Mouse (Mus musculus): ENCODE results near the gene Tfap4. TPM values are rescaled to one million over a fixed set of nuclear protein-coding genes. Genes with fewer than 3 reads are reported as not detected.
"Not testable (repeated sequence)": the region's sequence is repeated elsewhere in the genome, so short reads cannot be mapped to it uniquely, and the experiment has no call there.

The Tfap4 gene
- polyA plus RNA-seq, 1 experiment from 2014 or later, result 18.9 TPM

- H3K4me2 ChIP-seq, result no peak overlapping the region
Measured at GRCm38 (mm10) chr16:4540064-4540775, 19.4 kb downstream of the Tfap4 start.

GRCm38 (mm10) chr16:4539521-4539920 is 20.1 kb downstream of the Tfap4 start:
- ATAC-seq (ENCODE audit: low FRiP score) (no peak), DNase-seq (ENCODE audit: low spot score, missing footprints) (peak; percentile 86)
- no peak overlapping the region for H3K27ac ChIP-seq (ENCODE audit: low read depth, low read length)
- no peaks in the 10 kb centered on the region for H3K36me3 ChIP-seq (ENCODE audit: control insufficient read depth, insufficient read depth, low read length)
- H3K9me3 ChIP-seq (ENCODE audit: control insufficient read depth, low read length), result no peaks in the 10 kb centered on the region
- 88% methylated on average over 4 of the region's 4 CpGs for WGBS
- H3K4me3 ChIP-seq (ENCODE audit: low read depth, low read length), result no peak overlapping the region
- H3K4me2 ChIP-seq, result no peak overlapping the region
- H3K4me1 ChIP-seq (ENCODE audit: control insufficient read depth, insufficient read depth, low read length), result no peaks in the 10 kb centered on the region
- no peaks in the 10 kb centered on the region for H3K27me3 ChIP-seq (ENCODE audit: control insufficient read depth, insufficient read depth, low read length)
- no peak overlapping the region for H3K9ac ChIP-seq (ENCODE audit: low read length)

More at GRCm38 (mm10) chr16:4540064-4540775, 19.4 kb downstream of the Tfap4 start:
- no peak for ATAC-seq (ENCODE audit: low FRiP score)
- Histone ChIP-seq H3K9ac (ENCODE audit: low read length) (no peak overlapping the region), H3K9me3 (ENCODE audit: control insufficient read depth, low read length) (no peaks in the 10 kb centered on the region), H3K27me3 (ENCODE audit: control insufficient read depth, insufficient read depth, low read length) (no peaks in the 10 kb centered on the region), H3K27ac (ENCODE audit: low read depth, low read length) (no peak overlapping the region), H3K36me3 (ENCODE audit: control insufficient read depth, insufficient read depth, low read length) (no peaks in the 10 kb centered on the region), H3K4me1 (ENCODE audit: control insufficient read depth, insufficient read depth, low read length) (no peaks in the 10 kb centered on the region), H3K4me3 (ENCODE audit: low read depth, low read length) (no peak overlapping the region)
- peak; percentile 90 for DNase-seq (ENCODE audit: low spot score, missing footprints)
- 76% methylated on average over 12 of the region's 12 CpGs for WGBS

GRCm38 (mm10) chr16:4537616-4538358 is 21.9 kb downstream of the Tfap4 start:
- DNase-seq (ENCODE audit: low spot score, missing footprints) (no peak), ATAC-seq (ENCODE audit: low FRiP score) (no peak)
- Histone ChIP-seq H3K4me1 (ENCODE audit: control insufficient read depth, insufficient read depth, low read length) (no peaks in the 10 kb centered on the region), H3K4me2 (no peak overlapping the region), H3K9me3 (ENCODE audit: control insufficient read depth, low read length) (no peaks in the 10 kb centered on the region), H3K27me3 (ENCODE audit: control insufficient read depth, insufficient read depth, low read length) (no peaks in the 10 kb centered on the region), H3K9ac (ENCODE audit: low read length) (no peak overlapping the region), H3K4me3 (ENCODE audit: low read depth, low read length) (no peak overlapping the region), H3K27ac (ENCODE audit: low read depth, low read length) (no peak overlapping the region), H3K36me3 (ENCODE audit: control insufficient read depth, insufficient read depth, low read length) (no peaks in the 10 kb centered on the region)
- 79% methylated on average over 3 of the region's 3 CpGs for WGBS

- 92% methylated on average over 12 of the region's 12 CpGs for WGBS
- H3K9ac ChIP-seq (ENCODE audit: low read length); H3K9me3 ChIP-seq (ENCODE audit: control insufficient read depth, low read length); H3K4me3 ChIP-seq (ENCODE audit: low read depth, low read length); ATAC-seq (ENCODE audit: low FRiP score); H3K4me1 ChIP-seq (ENCODE audit: control insufficient read depth, insufficient read depth, low read length); H3K36me3 ChIP-seq (ENCODE audit: control insufficient read depth, insufficient read depth, low read length); DNase-seq (ENCODE audit: low spot score, missing footprints); H3K4me2 ChIP-seq; H3K27me3 ChIP-seq (ENCODE audit: control insufficient read depth, insufficient read depth, low read length); H3K27ac ChIP-seq (ENCODE audit: low read depth, low read length): not testable (repeated sequence)
Measured at GRCm38 (mm10) chr16:4527373-4527772, 32.3 kb downstream of the Tfap4 start.

- ATAC-seq (ENCODE audit: low FRiP score) (no peak), DNase-seq (ENCODE audit: low spot score, missing footprints) (peak; percentile 79)
- Histone ChIP-seq H3K36me3 (ENCODE audit: control insufficient read depth, insufficient read depth, low read length) (no peaks in the 10 kb centered on the region), H3K9ac (ENCODE audit: low read length) (no peak overlapping the region), H3K4me1 (ENCODE audit: control insufficient read depth, insufficient read depth, low read length) (no peaks in the 10 kb centered on the region; the same call in 1 of the 2 replicates), H3K27me3 (ENCODE audit: control insufficient read depth, insufficient read depth, low read length) (no peaks in the 10 kb centered on the region), H3K4me3 (ENCODE audit: low read depth, low read length) (no peak overlapping the region), H3K9me3 (ENCODE audit: control insufficient read depth, low read length) (no peaks in the 10 kb centered on the region), H3K27ac (ENCODE audit: low read depth, low read length) (no peak overlapping the region), H3K4me2 (no peak overlapping the region)
- WGBS, result 72% methylated on average over 7 of the region's 7 CpGs
Measured at GRCm38 (mm10) chr16:4523313-4524004, 36.2 kb downstream of the Tfap4 start.

GRCm38 (mm10) chr16:4522879-4523278 is 36.8 kb downstream of the Tfap4 start:
- no peak overlapping the region for H3K4me3 ChIP-seq (ENCODE audit: low read depth, low read length)
- H3K9ac ChIP-seq (ENCODE audit: low read length), result no peak overlapping the region
- H3K4me2 ChIP-seq, result no peak overlapping the region
- H3K36me3 ChIP-seq (ENCODE audit: control insufficient read depth, insufficient read depth, low read length), result no peaks in the 10 kb centered on the region
- no peaks in the 10 kb centered on the region; the same call in 1 of the 2 replicates for H3K4me1 ChIP-seq (ENCODE audit: control insufficient read depth, insufficient read depth, low read length)
- 59% methylated on average over 8 of the region's 8 CpGs for WGBS
- no peaks in the 10 kb centered on the region for H3K27me3 ChIP-seq (ENCODE audit: control insufficient read depth, insufficient read depth, low read length)
- ATAC-seq (ENCODE audit: low FRiP score), result no peak
- no peak overlapping the region for H3K27ac ChIP-seq (ENCODE audit: low read depth, low read length)
- H3K9me3 ChIP-seq (ENCODE audit: control insufficient read depth, low read length), result no peaks in the 10 kb centered on the region
- peak; percentile 21 for DNase-seq (ENCODE audit: low spot score, missing footprints)

- no peaks in the 10 kb centered on the region for H3K36me3 ChIP-seq (ENCODE audit: control insufficient read depth, insufficient read depth, low read length)
- no peak overlapping the region for H3K4me2 ChIP-seq
- no peak overlapping the region for H3K4me3 ChIP-seq (ENCODE audit: low read depth, low read length)
- H3K27me3 ChIP-seq (ENCODE audit: control insufficient read depth, insufficient read depth, low read length), result no peaks in the 10 kb centered on the region
- H3K4me1 ChIP-seq (ENCODE audit: control insufficient read depth, insufficient read depth, low read length), result no peaks in the 10 kb centered on the region; the same call in 1 of the 2 replicates
- H3K27ac ChIP-seq (ENCODE audit: low read depth, low read length), result no peak overlapping the region
- H3K9ac ChIP-seq (ENCODE audit: low read length), result no peak overlapping the region
- WGBS, result 75% methylated on average over 5 of the region's 5 CpGs
- no peaks in the 10 kb centered on the region for H3K9me3 ChIP-seq (ENCODE audit: control insufficient read depth, low read length)
- ATAC-seq (ENCODE audit: low FRiP score) (no peak), DNase-seq (ENCODE audit: low spot score, missing footprints) (peak; percentile 49)
Measured at GRCm38 (mm10) chr16:4521735-4522530, 37.7 kb downstream of the Tfap4 start.

GRCm38 (mm10) chr16:4521074-4521667 is 38.5 kb downstream of the Tfap4 start:
- Histone ChIP-seq H3K36me3 (ENCODE audit: control insufficient read depth, insufficient read depth, low read length) (no peaks in the 10 kb centered on the region), H3K4me3 (ENCODE audit: low read depth, low read length) (no peak overlapping the region), H3K4me2 (no peak overlapping the region), H3K9ac (ENCODE audit: low read length) (no peak overlapping the region), H3K9me3 (ENCODE audit: control insufficient read depth, low read length) (no peaks in the 10 kb centered on the region), H3K4me1 (ENCODE audit: control insufficient read depth, insufficient read depth, low read length) (no peaks in the 10 kb centered on the region; the same call in 1 of the 2 replicates), H3K27me3 (ENCODE audit: control insufficient read depth, insufficient read depth, low read length) (no peaks in the 10 kb centered on the region), H3K27ac (ENCODE audit: low read depth, low read length) (no peak overlapping the region)
- ATAC-seq (ENCODE audit: low FRiP score) (no peak), DNase-seq (ENCODE audit: low spot score, missing footprints) (peak; percentile 61)
- 81% methylated on average over 4 of the region's 4 CpGs for WGBS
